Mouse (Mus musculus) heart, embryonic 14.5 days (tissue): ENCODE data around the gene Xrcc5. TPM values are rescaled to one million over a fixed set of nuclear protein-coding genes. Genes with fewer than 3 reads are reported as not detected.

ENCODE experiments used
- ATAC-seq: fragments of 200-750 bp; cut with Nextera tagmentation; 2 replicates; pipeline ENCODE4 v1.8.0; 2017; ENCODE audit warnings: low read depth, moderate TSS enrichment; ENCODE audit not compliant: insufficient number of reproducible peaks, insufficient read depth, low FRiP score
- H3K27ac ChIP-seq, 2 experiments: fragments of 200-500 bp in 1 of 2; fragments of 300-500 bp in 1 of 2; sonication (generic) in 1 of 2; replicated peaks in 1 of 2; 2 replicates each; pipeline ENCODE4 v1.5.1; 2012 to 2014; ENCODE audit warnings: low read depth in 2 of 2, low read length in 2 of 2, control low read depth in 1 of 2, mild to moderate bottlenecking in 1 of 2, mixed read lengths in 1 of 2; ENCODE audit not compliant: control insufficient read depth in 1 of 2, insufficient read depth in 1 of 2
- H3K27me3 ChIP-seq: fragments of 300-500 bp; sonication (generic); 2 replicates; pipeline ENCODE4 v1.6.1; 2014; ENCODE audit warnings: mild to moderate bottlenecking, low read length, control low read depth; ENCODE audit not compliant: control insufficient read depth, insufficient read depth
- H3K36me3 ChIP-seq: fragments of 300-500 bp; sonication (generic); 2 replicates; pipeline ENCODE4 v1.6.1; 2014; ENCODE audit warnings: mild to moderate bottlenecking, control low read depth, low read length, mixed read lengths; ENCODE audit not compliant: control insufficient read depth, insufficient read depth
- H3K4me1 ChIP-seq, 2 experiments: fragments of 200-500 bp in 1 of 2; fragments of 300-500 bp in 1 of 2; sonication (generic) in 1 of 2; 2 replicates each; pipeline ENCODE4 v1.6.1; 2012 to 2014; ENCODE audit warnings: low read length in 2 of 2, control low read depth in 1 of 2, mixed read lengths in 1 of 2; ENCODE audit not compliant: control insufficient read depth in 2 of 2, insufficient read depth in 2 of 2
- H3K4me2 ChIP-seq: fragments of 300-500 bp; sonication (generic); 2 replicates; pipeline ENCODE4 v1.6.1; 2014; ENCODE audit warnings: mild to moderate bottlenecking, low read length
- H3K4me3 ChIP-seq, 2 experiments: fragments of 200-500 bp in 1 of 2; fragments of 300-500 bp in 1 of 2; sonication (generic) in 1 of 2; 2 replicates each; pipeline ENCODE4 v1.5.1; 2012 to 2014; ENCODE audit warnings: low read length in 2 of 2, mild to moderate bottlenecking in 2 of 2, control low read depth in 1 of 2, low read depth in 1 of 2, moderate library complexity in 1 of 2; ENCODE audit not compliant: control insufficient read depth in 1 of 2, insufficient read depth in 1 of 2
- H3K9ac ChIP-seq: fragments of 300-500 bp; sonication (generic); 2 replicates; pipeline ENCODE4 v1.6.1; 2014; ENCODE audit warnings: mild to moderate bottlenecking, low read length
- H3K9me3 ChIP-seq: fragments of 300-500 bp; sonication (generic); 2 replicates; pipeline ENCODE4 v1.6.1; 2016; ENCODE audit warnings: low read length, control low read depth; ENCODE audit not compliant: control insufficient read depth
- WGBS: fragments of 180-500 bp; shearing (Covaris S2); extraction: QIAGEN DNeasy Blood & Tissue Kit; methylation state at CpG from one replicate; pipeline ENCODE4 v1.1.7; 2014; 5-methylcytosine and 5-hydroxymethylcytosine counted together
- polyA plus RNA-seq: library from polyadenylated mRNA; unstranded; fragments of >200 nt; fragmentation: Nextera tagmentation; extraction: Ambion mirVana; gene quantifications from 2 replicates; pipeline ENCODE4 v1.2.1, GENCODE M21; 2014

The Xrcc5 gene
- 17.0 and 18.6 TPM in 2 replicates for polyA plus RNA-seq

- Histone ChIP-seq H3K9me3 (no peaks in the 10 kb centered on the region), H3K27me3 (no peaks in the 10 kb centered on the region), H3K36me3 (peaks cover 9% of the 10 kb centered on the region; the same call in 1 of the 2 replicates), H3K27ac (peak within 1 kb of the TSS; percentile 83 to 93), H3K4me1 (no peaks in the 10 kb centered on the region; a peak in 1 of 4 replicates), H3K4me2 (peak within 1 kb of the TSS; percentile 81), H3K9ac (peak within 1 kb of the TSS; percentile 73), H3K4me3 (peak within 1 kb of the TSS; percentile 52 to 91)
- peak; percentile 90 for ATAC-seq
- under 1% methylated on average over 21 of the region's 21 CpGs for WGBS
Observed at GRCm38 (mm10) chr1:72307317-72307798, at the start of gene Xrcc5. Gene Xrcc5, plus strand, starts transcription at chr1:72307421.

DNA sequence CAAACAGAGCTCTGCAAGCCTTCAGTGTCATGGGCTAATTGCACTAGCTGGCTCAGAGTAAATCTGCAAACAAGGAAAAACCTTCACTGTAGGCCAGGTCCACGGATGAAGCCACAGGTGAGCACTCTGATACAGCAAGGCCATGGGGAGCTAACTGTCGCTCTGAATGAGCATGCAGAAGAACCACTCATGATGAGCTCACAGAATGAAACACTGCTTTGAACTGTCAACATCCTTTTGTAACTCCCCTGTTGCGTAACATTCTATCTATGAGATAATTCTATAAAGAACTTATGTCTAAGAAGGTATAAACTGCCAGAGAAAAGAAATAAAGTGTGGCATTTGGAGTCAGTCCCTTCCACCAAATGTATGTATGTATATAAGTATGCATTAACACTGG is 44.1 kb upstream of the Xrcc5 start:
- WGBS, result 92% methylated on average over 3 of the region's 3 CpGs
- peaks cover 25% of the 10 kb centered on the region for H3K36me3 ChIP-seq
- H3K4me3 ChIP-seq, result no peak overlapping the region
- no peak overlapping the region for H3K27ac ChIP-seq
- no peaks in the 10 kb centered on the region for H3K4me1 ChIP-seq
- H3K9ac ChIP-seq, result no peak overlapping the region
- ATAC-seq, result no peak
- no peaks in the 10 kb centered on the region for H3K27me3 ChIP-seq
- H3K4me2 ChIP-seq, result no peak overlapping the region
- no peaks in the 10 kb centered on the region for H3K9me3 ChIP-seq

DNA sequence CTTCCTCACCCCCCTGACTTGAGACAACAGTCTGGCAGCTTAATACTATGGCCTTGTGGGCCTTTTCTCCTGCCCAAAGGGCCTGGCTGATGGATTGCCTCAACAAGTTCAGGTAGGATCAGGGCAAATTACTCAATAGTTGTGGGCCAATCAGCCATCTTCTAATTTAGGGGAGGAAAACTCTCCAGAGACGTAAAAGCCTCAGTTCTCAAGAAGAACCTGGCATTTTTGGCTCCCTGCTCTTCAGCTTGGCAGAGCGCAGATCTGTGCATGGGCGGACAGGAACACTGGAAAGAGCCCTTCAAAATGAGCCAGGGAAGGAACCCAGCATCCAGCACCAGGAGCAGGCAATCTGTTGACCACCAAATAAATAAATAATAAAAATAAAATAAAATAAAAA is 29.1 kb upstream of the Xrcc5 start:
- Histone ChIP-seq H3K27me3 (no peaks in the 10 kb centered on the region), H3K27ac (no peak overlapping the region), H3K4me3 (no peak overlapping the region), H3K4me1 (no peaks in the 10 kb centered on the region), H3K4me2 (no peak overlapping the region), H3K9me3 (0 out of 2 replicates have a peak, but pooled peaks cover 2% of the 10 kb centered on the region), H3K9ac (no peak overlapping the region), H3K36me3 (peaks cover 18% of the 10 kb centered on the region; the same call in 1 of the 2 replicates)
- ATAC-seq, result no peak
- WGBS, result 88% methylated on average over 3 of the region's 3 CpGs

DNA sequence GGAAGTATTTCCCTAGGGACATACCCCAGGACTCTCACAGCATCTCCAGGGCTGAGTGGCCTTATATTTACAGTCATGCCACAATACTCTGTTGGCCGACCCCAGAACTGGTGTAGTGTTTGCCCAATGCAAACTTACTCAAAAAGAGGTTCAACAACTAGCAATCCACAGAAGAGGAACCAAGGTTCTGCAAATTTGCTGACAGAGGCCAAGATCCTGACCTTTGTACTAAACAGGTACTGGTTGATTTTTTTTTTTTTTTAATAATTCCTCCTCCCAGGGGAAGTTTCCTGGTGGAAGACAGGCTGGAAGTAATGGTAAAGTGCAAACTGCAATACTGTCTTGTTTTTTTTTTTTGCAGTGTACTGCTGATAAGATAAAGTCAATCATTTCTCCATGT is 24.6 kb upstream of the Xrcc5 start:
- Histone ChIP-seq H3K27ac (no peak overlapping the region), H3K36me3 (no peaks in the 10 kb centered on the region), H3K9me3 (no peaks in the 10 kb centered on the region), H3K27me3 (no peaks in the 10 kb centered on the region), H3K4me3 (no peak overlapping the region), H3K9ac (no peak overlapping the region), H3K4me2 (no peak overlapping the region), H3K4me1 (peaks cover 3 to 4% of the 10 kb centered on the region in 2 experiments; a peak in 1 of 4 replicates)
- no peak for ATAC-seq
- 78% methylated on average over 1 of the region's 1 CpGs for WGBS

- peak within 1 kb of the TSS; percentile 53 to 86 for H3K4me3 ChIP-seq
Observed at GRCm38 (mm10) chr1:72283992-72284485, 23.2 kb upstream of the Xrcc5 start, which contains the start of the genes Pecr and Tmem169. Gene Pecr, minus strand, starts transcription at chr1:72284314. Gene Tmem169, plus strand, starts transcription at chr1:72284369.

GRCm38 (mm10) chr1:72284539-72284938 is 22.7 kb upstream of the Xrcc5 start:
- H3K9ac ChIP-seq, result no peak overlapping the region
- WGBS, result 5% methylated on average over 5 of the region's 5 CpGs
- H3K4me1 ChIP-seq, result peaks cover 3 to 4% of the 10 kb centered on the region in 2 experiments; a peak in 1 of 4 replicates
- H3K36me3 ChIP-seq, result no peaks in the 10 kb centered on the region
- peak overlapping the region in 1 of 2 experiments; percentile 53; a peak in 3 of 4 replicates for H3K4me3 ChIP-seq
- H3K27ac ChIP-seq, result no peak overlapping the region
- H3K9me3 ChIP-seq, result no peaks in the 10 kb centered on the region
- peak overlapping the region; percentile 77 for H3K4me2 ChIP-seq
- ATAC-seq, result no peak
- no peaks in the 10 kb centered on the region for H3K27me3 ChIP-seq

More at GRCm38 (mm10) chr1:72283992-72284485, 23.2 kb upstream of the Xrcc5 start, which contains the start of the genes Pecr and Tmem169:
- H3K4me2 ChIP-seq, result peak within 1 kb of the TSS; percentile 77
- no peaks in the 10 kb centered on the region for H3K36me3 ChIP-seq
- H3K9me3 ChIP-seq, result no peaks in the 10 kb centered on the region
- peak; percentile 100 for ATAC-seq
- WGBS, result under 1% methylated on average over 30 of the region's 30 CpGs
- H3K9ac ChIP-seq, result peak within 1 kb of the TSS; percentile 74
- peak within 1 kb of the TSS in 1 of 2 experiments; percentile 67; a peak in 2 of 4 replicates for H3K27ac ChIP-seq
- peaks cover 3 to 4% of the 10 kb centered on the region in 2 experiments; a peak in 1 of 4 replicates for H3K4me1 ChIP-seq
- no peaks in the 10 kb centered on the region for H3K27me3 ChIP-seq

DNA sequence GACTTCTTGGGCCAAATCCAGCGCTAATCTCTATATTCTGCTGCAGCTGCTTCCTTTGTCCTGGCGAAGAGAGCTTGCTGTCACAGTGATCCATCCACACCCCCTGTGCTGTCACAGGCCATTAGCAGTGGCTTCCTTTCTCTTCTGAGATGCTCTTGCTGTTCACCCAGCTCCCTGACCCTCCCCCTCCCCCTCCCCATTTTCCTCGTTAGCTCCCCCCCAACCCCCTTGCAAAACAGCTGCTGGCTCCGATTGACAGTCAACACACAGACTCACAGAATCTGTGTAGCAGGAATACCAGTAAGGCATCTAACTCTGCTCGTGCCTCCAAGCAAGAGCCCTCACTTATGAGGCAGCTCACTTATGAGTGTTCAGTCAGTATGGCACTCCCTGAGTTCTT is 20.3 kb upstream of the Xrcc5 start:
- Histone ChIP-seq H3K36me3 (no peaks in the 10 kb centered on the region), H3K4me1 (peaks cover 3 to 4% of the 10 kb centered on the region in 2 experiments; a peak in 1 of 4 replicates), H3K9ac (no peak overlapping the region), H3K9me3 (no peaks in the 10 kb centered on the region), H3K4me3 (no peak overlapping the region), H3K4me2 (no peak overlapping the region), H3K27me3 (no peaks in the 10 kb centered on the region), H3K27ac (no peak overlapping the region)
- 29% methylated on average over 5 of the region's 5 CpGs for WGBS
- no peak for ATAC-seq
